Mouse (Mus musculus): ENCODE measurements around the gene Pole. TPM values are rescaled to one million over a fixed set of nuclear protein-coding genes. Genes with fewer than 3 reads are reported as not detected.

The Pole gene
- polyA plus RNA-seq (2012; rRNA removed; ENCODE audit: low replicate concordance), result 3.5 and 4.5 TPM in 2 replicates

GRCm38 (mm10) chr5:110285770-110286445 lies at the start of gene Pole, which contains the start of gene Pxmp2:
TSS of gene Pole (plus strand) at chr5:110286306.
TSS of gene Pxmp2 (minus strand) at chr5:110286186.

DNA sequence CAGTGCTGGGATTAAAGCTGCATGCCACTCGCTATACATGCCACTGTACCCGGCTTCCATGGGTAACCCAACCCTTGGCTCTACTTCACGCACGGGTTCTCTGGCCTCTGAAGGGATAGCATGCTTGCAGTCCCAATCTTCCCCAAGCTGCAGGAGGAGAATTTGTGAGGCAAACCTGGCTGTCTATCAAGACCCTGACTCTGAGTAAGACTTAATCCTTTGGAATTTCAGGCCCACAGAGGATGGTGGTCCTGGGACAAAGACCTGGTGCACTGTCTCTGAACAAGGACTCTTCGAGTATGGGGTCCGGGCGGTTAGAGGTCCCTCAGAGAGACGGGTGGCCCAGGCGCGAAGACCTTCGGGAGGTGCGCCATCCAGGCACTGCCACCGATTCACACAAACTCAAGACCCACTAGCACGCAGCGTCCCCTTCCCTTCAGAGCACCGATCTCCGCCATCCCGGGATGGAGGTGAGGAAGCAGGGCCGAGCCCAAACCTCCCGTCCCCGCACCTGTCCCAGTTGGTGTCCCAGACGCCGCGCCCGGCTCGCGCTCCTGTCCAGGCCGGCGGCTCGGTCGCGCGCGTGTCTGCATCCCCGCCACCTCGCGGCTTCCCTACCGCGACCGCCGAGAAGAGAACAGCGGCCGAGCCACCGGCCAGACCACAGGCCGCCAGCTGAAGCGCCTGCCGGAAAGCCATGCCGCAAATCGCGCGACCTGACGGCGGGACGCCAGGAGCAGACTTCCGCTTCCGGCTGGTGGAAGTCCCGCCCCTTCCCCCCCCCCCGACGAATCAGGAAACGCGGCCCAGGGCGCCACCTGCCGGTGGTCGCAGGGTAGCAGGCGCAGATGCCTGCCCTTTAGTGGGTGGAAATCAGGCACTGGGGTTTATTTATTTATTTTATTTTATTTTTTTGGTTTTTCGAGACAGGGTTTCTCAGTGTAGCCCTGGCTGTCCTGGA lies 16.7 kb upstream of the Pole start, which contains the start of gene Pgam5:
Gene Pgam5 (minus strand): TSS at position 773 of the 961 bp plus-strand sequence.

DNA sequence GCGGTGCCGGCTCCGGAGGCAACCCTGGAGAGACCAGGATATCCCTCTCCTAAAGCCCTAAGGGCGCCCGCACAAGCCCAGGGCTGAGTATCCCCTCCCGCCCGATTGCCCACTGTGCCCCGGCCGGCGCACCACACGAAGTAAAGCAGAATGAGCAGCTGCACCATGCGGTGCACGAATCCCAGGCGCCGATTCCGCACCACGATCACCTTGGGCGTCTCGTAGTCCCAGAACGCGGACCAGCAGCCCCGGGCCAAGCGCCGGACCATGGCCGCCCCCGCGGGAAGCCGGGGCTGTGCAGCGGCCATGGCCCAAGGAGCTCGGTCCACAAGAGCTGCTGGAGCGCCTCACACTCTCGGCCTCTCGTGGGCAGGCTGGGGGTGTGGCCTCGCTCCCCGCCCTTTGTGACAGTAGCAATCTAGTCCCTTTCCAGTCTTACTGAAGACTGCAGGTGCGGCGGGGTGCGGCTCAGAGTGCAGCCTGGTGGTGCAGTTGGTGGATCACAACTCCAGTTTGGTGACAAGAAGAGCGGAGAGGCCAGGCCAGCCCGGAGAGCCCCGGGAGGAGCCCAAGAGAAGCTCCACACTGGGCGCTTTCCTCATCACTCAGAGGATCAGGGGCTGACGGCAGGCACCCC lies 56.7 kb downstream of the Pole start, which contains the start of gene P2rx2:
Gene P2rx2 (minus strand): TSS at position 565 of the 637 bp plus-strand sequence.

GRCm38 (mm10) chr5:110344524-110344923 lies 58.4 kb downstream of the Pole start, which contains the start of gene Lrcol1:
TSS of gene Lrcol1 (plus strand) at chr5:110344730.

Other genes with a start within 250 kb of the Pole start
- gene Gm17655, start 213.8 kb upstream of the Pole start, polyA plus RNA-seq (2012; rRNA removed; ENCODE audit: low replicate concordance), result 0.68 TPM in 1 of 2 replicates, not detected in the other
- gene Gm35315, start 191.9 kb upstream of the Pole start, polyA plus RNA-seq (2012; rRNA removed; ENCODE audit: low replicate concordance), result 0.06 and 0.22 TPM in 2 replicates
- gene Plcxd1, start 186.3 kb upstream of the Pole start, polyA plus RNA-seq (2012; rRNA removed; ENCODE audit: low replicate concordance), result 3.6 and 4.3 TPM in 2 replicates
- gene Gtpbp6, start 178.1 kb upstream of the Pole start, polyA plus RNA-seq (2012; rRNA removed; ENCODE audit: low replicate concordance), result 96.9 and 180 TPM in 2 replicates
- gene Zfp605, start 176.2 kb upstream of the Pole start, polyA plus RNA-seq (2012; rRNA removed; ENCODE audit: low replicate concordance), result 0.18 and 0.70 TPM in 2 replicates
- 47.0 and 73.3 TPM in 2 replicates for gene Chfr, start 150.5 kb upstream of the Pole start, polyA plus RNA-seq (2012; rRNA removed; ENCODE audit: low replicate concordance)
- gene Golga3, start 109.6 kb upstream of the Pole start, polyA plus RNA-seq (2012; rRNA removed; ENCODE audit: low replicate concordance), result 6.5 and 8.6 TPM in 2 replicates
- gene Ankle2, start 55.3 kb upstream of the Pole start, polyA plus RNA-seq (2012; rRNA removed; ENCODE audit: low replicate concordance), result 10.1 and 12.8 TPM in 2 replicates
- gene Pgam5, start 16.4 kb upstream of the Pole start, polyA plus RNA-seq (2012; rRNA removed; ENCODE audit: low replicate concordance), result 18.0 and 26.8 TPM in 2 replicates
- gene Pxmp2, start 120 bp upstream of the Pole start, polyA plus RNA-seq (2012; rRNA removed; ENCODE audit: low replicate concordance), result 14.3 and 29.8 TPM in 2 replicates
- 0.67 and 1.4 TPM in 2 replicates for gene P2rx2, start 56.9 kb downstream of the Pole start, polyA plus RNA-seq (2012; rRNA removed; ENCODE audit: low replicate concordance)
- not detected in 2 replicates for gene Lrcol1, start 58.4 kb downstream of the Pole start, polyA plus RNA-seq (2012; rRNA removed; ENCODE audit: low replicate concordance)
- gene Fbrsl1, start 162.2 kb downstream of the Pole start, polyA plus RNA-seq (2012; rRNA removed; ENCODE audit: low replicate concordance), result 42.1 and 183 TPM in 2 replicates